Mouse (Mus musculus) liver, embryonic 11.5 days (tissue): Measurements from ENCODE around the gene Itih5. TPM values are rescaled to one million over a fixed set of nuclear protein-coding genes. Genes with fewer than 3 reads are reported as not detected.

Source experiments
- ATAC-seq: fragments of 200-750 bp; cut with Nextera tagmentation; replicated peaks from 2 replicates; pipeline ENCODE4 v1.8.0; 2017; ENCODE audit warnings: moderate number of reproducible peaks, mild to moderate bottlenecking, moderate TSS enrichment, moderate library complexity; ENCODE audit not compliant: low FRiP score
- DNase-seq: peaks from one replicate; pipeline ENCODE4 v3.0.0-alpha.2; 2017; ENCODE audit warnings: low spot score
- H3K27ac ChIP-seq: fragments of 300-500 bp; sonication (generic); 2 replicates; pipeline ENCODE4 v1.5.1; 2014; ENCODE audit warnings: mild to moderate bottlenecking, low read depth, low read length, control low read depth
- H3K27me3 ChIP-seq: fragments of 300-500 bp; sonication (generic); replicated peaks from 2 replicates; pipeline ENCODE4 v1.6.1; 2014; ENCODE audit warnings: low read length, mixed read lengths; ENCODE audit not compliant: control insufficient read depth, insufficient read depth
- H3K36me3 ChIP-seq: fragments of 300-500 bp; sonication (generic); 2 replicates; pipeline ENCODE4 v1.6.1; 2014; ENCODE audit warnings: mild to moderate bottlenecking, low read length, moderate library complexity, mixed read lengths; ENCODE audit not compliant: control insufficient read depth, insufficient read depth
- H3K4me1 ChIP-seq: fragments of 300-500 bp; sonication (generic); replicated peaks from 2 replicates; pipeline ENCODE4 v1.6.1; 2014; ENCODE audit warnings: low read length, mixed read lengths; ENCODE audit not compliant: control insufficient read depth, insufficient read depth
- H3K4me2 ChIP-seq: fragments of 300-500 bp; sonication (generic); 2 replicates; pipeline ENCODE4 v1.6.1; 2014; ENCODE audit warnings: mild to moderate bottlenecking, control low read depth, moderate library complexity
- H3K4me3 ChIP-seq: fragments of 300-500 bp; sonication (generic); 2 replicates; pipeline ENCODE4 v1.5.1; 2014; ENCODE audit warnings: low read depth, low read length, control low read depth
- H3K9ac ChIP-seq: fragments of 300-500 bp; sonication (generic); 2 replicates; pipeline ENCODE4 v1.6.1; 2014; ENCODE audit warnings: low read depth, low read length, control low read depth
- H3K9me3 ChIP-seq: fragments of 300-500 bp; sonication (generic); 2 replicates; pipeline ENCODE4 v1.6.1; 2016; ENCODE audit warnings: low read length, inconsistent platforms, mixed read lengths; ENCODE audit not compliant: control insufficient read depth
- WGBS: fragments of 180-500 bp; shearing (Covaris S2); extraction: QIAGEN DNeasy Blood & Tissue Kit; methylation state at CpG from one replicate; pipeline ENCODE4 v1.1.7; 2014; 5-methylcytosine and 5-hydroxymethylcytosine counted together
- polyA plus RNA-seq: library from polyadenylated mRNA; unstranded; fragments of >200 nt; fragmentation: Nextera tagmentation; extraction: Ambion mirVana; gene quantifications from 2 replicates; pipeline ENCODE4 v1.2.1, GENCODE M21; 2014

Itih5 gene
- polyA plus RNA-seq, 1 experiment from 2014 or later, result 7.7 TPM

DNA sequence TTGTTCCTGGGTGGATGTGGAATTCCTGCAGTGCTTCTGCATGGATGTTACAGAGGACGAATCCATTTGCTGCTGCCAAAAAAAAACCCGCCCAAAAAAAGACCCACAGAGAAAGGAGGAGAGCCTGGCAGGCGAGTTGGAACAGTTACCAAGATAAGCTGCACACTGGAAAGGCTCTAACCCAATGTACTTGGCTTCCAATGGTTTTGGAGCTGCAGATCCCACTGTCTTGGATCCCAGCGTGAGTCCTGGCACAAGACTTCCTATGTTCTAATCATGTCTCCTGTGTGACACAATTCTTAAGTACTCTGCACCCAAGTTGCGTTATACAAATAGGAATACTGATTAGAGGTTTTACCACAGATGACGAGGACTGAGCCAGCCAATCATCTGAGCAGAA is 78.6 kb downstream of the Itih5 start:
- WGBS, result 70% methylated on average over 6 of the region's 6 CpGs
- no peak for ATAC-seq
- Histone ChIP-seq H3K9ac (no peak overlapping the region), H3K36me3 (no peaks in the 10 kb centered on the region), H3K4me2 (no peak overlapping the region), H3K9me3 (no peaks in the 10 kb centered on the region), H3K4me3 (no peak overlapping the region), H3K27me3 (no peaks in the 10 kb centered on the region), H3K4me1 (no peaks in the 10 kb centered on the region), H3K27ac (no peak overlapping the region)
- DNase-seq, result no peak

- Histone ChIP-seq H3K4me1 (no peaks in the 10 kb centered on the region), H3K36me3 (no peaks in the 10 kb centered on the region), H3K27me3 (no peaks in the 10 kb centered on the region), H3K9ac (no peak overlapping the region), H3K4me3 (no peak overlapping the region), H3K4me2 (no peak overlapping the region), H3K9me3 (no peaks in the 10 kb centered on the region), H3K27ac (no peak overlapping the region)
- 87% methylated on average over 2 of the region's 2 CpGs for WGBS
- DNase-seq (no peak), ATAC-seq (no peak)
Measured at GRCm38 (mm10) chr2:10236554-10236953, 83.2 kb downstream of the Itih5 start.

DNA sequence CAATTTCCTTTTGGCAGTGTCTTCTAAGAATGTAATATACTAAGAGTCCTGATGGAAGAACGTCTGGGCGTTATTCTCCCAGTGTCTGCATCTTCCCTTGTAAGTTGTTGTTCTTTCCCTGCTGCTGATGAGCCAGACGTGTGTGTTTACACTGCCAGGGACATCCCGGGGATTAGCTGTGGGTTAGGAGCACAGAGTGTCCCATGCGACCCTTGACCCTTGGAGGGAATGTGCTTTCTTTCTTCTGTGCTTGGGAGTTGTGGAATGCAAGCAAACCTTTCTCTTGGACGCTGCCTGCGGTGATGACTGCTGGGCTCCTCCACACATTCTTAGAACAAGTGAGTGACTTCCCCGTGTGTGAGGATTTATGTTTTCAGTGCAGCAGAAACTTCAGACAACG is 89.6 kb downstream of the Itih5 start:
- 39% methylated on average over 9 of the region's 9 CpGs for WGBS
- DNase-seq (no peak), ATAC-seq (no peak)
- no peak overlapping the region for H3K4me3 ChIP-seq
- H3K9me3 ChIP-seq, result no peaks in the 10 kb centered on the region
- no peaks in the 10 kb centered on the region for H3K36me3 ChIP-seq
- H3K9ac ChIP-seq, result no peak overlapping the region
- H3K27ac ChIP-seq, result no peak overlapping the region
- no peaks in the 10 kb centered on the region for H3K27me3 ChIP-seq
- no peak overlapping the region for H3K4me2 ChIP-seq
- H3K4me1 ChIP-seq, result no peaks in the 10 kb centered on the region

DNA sequence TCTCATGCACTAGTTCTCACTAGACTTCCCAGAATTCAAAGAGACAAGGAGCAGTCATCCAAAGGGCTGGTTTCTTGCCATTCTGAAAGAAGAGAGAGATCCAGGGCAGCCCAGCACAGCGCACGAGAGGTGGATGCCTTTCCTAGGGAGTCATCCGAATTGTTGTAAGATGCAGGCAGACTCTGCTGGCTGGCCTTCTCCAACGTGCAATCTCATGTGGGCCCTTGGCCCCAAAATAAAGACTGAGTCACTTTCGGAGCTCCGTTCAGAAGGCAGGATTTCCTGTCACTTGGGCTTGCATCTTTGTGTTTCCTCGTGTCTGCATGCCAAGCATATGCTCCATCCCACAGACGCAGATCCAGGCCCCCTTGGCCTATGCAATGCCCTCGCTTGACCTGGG is 97.1 kb downstream of the Itih5 start:
- no peak overlapping the region for H3K9ac ChIP-seq
- ATAC-seq, result no peak
- H3K4me2 ChIP-seq, result no peak overlapping the region
- 71% methylated on average over 9 of the region's 9 CpGs for WGBS
- H3K4me1 ChIP-seq, result no peaks in the 10 kb centered on the region
- H3K27ac ChIP-seq, result no peak overlapping the region
- H3K9me3 ChIP-seq, result no peaks in the 10 kb centered on the region
- H3K36me3 ChIP-seq, result no peaks in the 10 kb centered on the region
- no peak for DNase-seq
- H3K4me3 ChIP-seq, result no peak overlapping the region
- H3K27me3 ChIP-seq, result no peaks in the 10 kb centered on the region

- Histone ChIP-seq H3K36me3 (no peaks in the 10 kb centered on the region), H3K4me3 (no peak overlapping the region), H3K4me2 (no peak overlapping the region), H3K4me1 (no peaks in the 10 kb centered on the region), H3K27ac (no peak overlapping the region), H3K9ac (no peak overlapping the region), H3K27me3 (no peaks in the 10 kb centered on the region), H3K9me3 (no peaks in the 10 kb centered on the region)
- DNase-seq (no peak), ATAC-seq (no peak)
- WGBS, result 81% methylated on average over 4 of the region's 4 CpGs
Measured at GRCm38 (mm10) chr2:10250926-10251325, 97.6 kb downstream of the Itih5 start.

DNA sequence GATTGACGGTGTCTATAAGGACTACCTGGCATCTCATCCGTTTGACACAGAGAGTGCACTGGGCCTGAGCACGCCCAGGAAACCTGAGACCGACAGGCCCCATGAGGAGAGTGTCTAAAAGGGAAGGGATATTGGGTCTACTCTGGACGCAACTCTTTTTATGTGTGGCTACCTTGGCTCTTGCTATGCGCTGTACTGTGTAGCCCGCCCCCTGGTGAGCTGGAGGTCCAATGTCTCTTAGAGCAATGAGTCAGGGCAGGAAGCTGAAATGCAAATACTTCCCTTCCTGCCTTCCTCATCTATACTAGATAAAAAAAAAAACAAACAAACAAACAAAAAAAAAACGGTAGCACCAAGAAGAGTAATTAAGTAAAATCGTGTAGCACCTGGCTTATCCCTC is 98.1 kb downstream of the Itih5 start:
- Histone ChIP-seq H3K27me3 (no peaks in the 10 kb centered on the region), H3K9me3 (no peaks in the 10 kb centered on the region), H3K4me1 (no peaks in the 10 kb centered on the region), H3K4me3 (no peak overlapping the region), H3K36me3 (no peaks in the 10 kb centered on the region), H3K4me2 (no peak overlapping the region), H3K9ac (no peak overlapping the region), H3K27ac (no peak overlapping the region)
- no peak for DNase-seq
- 84% methylated on average over 9 of the region's 9 CpGs for WGBS
- no peak for ATAC-seq

GRCm38 (mm10) chr2:10252016-10252415 is 98.6 kb downstream of the Itih5 start:
- 83% methylated on average over 2 of the region's 2 CpGs for WGBS
- ATAC-seq, result no peak

DNA sequence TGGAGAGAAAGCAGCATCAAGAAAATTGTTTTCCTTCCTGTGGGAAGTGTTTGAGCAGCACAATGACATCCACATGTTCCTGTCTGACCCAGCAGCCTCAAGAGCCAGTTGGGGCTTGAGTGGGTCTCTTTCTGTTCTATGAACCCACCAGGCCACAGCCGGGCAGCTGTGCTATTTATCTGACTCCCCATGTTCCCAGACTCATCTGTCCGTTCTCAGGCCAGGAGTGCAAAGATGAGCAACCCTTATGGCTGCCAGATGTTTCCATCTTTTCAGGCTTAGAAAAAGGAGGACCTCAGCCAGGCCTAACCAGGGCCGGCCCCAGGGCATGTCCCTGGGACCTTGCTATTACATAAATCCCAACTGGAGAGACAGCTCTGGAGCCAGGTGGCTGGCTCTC is 100.0 kb downstream of the Itih5 start:
- no peaks in the 10 kb centered on the region for H3K9me3 ChIP-seq
- DNase-seq (no peak), ATAC-seq (no peak)
- H3K36me3 ChIP-seq, result no peaks in the 10 kb centered on the region
- H3K27me3 ChIP-seq, result no peaks in the 10 kb centered on the region
- no peak overlapping the region for H3K27ac ChIP-seq
- H3K4me2 ChIP-seq, result no peak overlapping the region
- 80% methylated on average over 3 of the region's 3 CpGs for WGBS
- H3K9ac ChIP-seq, result no peak overlapping the region
- H3K4me1 ChIP-seq, result no peaks in the 10 kb centered on the region
- H3K4me3 ChIP-seq, result no peak overlapping the region

More at GRCm38 (mm10) chr2:10252016-10252415, 98.6 kb downstream of the Itih5 start:
- H3K27me3 ChIP-seq, result no peaks in the 10 kb centered on the region
- no peak overlapping the region for H3K4me3 ChIP-seq
- H3K4me1 ChIP-seq, result no peaks in the 10 kb centered on the region
- H3K27ac ChIP-seq, result no peak overlapping the region
- DNase-seq, result no peak
- no peaks in the 10 kb centered on the region for H3K36me3 ChIP-seq
- no peak overlapping the region for H3K4me2 ChIP-seq
- H3K9ac ChIP-seq, result no peak overlapping the region
- H3K9me3 ChIP-seq, result no peaks in the 10 kb centered on the region

DNA sequence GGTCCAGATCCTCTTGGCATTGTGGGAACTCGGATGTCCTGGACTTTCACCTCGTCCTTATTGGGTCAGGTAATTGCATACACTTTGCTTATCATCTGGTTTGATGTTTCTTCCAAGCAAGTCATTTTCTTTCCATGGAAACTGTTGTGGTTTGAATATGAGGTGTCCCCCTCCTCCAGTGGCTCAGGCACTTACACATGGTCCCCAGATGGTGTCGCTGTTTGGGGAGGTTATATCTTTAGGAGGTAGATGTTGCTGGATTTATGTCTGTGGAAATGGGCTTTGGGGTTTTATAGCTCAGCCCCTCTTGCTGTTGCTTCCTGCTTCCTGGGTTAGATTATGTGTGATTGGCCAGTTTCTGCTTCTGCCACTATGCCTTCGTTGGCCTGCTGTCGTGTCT is 103.6 kb downstream of the Itih5 start:
- H3K36me3 ChIP-seq, result no peaks in the 10 kb centered on the region

More for the DNA sequence above, 103.6 kb downstream of the Itih5 start:
- Histone ChIP-seq H3K4me2 (no peak overlapping the region), H3K4me3 (no peak overlapping the region), H3K4me1 (no peaks in the 10 kb centered on the region), H3K27ac (no peak overlapping the region), H3K27me3 (no peaks in the 10 kb centered on the region), H3K9ac (no peak overlapping the region), H3K9me3 (no peaks in the 10 kb centered on the region)
- WGBS, result 57% methylated on average over 5 of the region's 5 CpGs
- ATAC-seq, result no peak
- no peak for DNase-seq
